ENCODE assay signal across 12 mouse cellular contexts in genomic region chr13:112337146-112337545, GRCm38 (mm10).
"Had no signal": no experiment of that assay in that cellular context is flagged by ENCODE, and none has a peak within 500 bp of the region (broad histone marks: within the 10 kb centered on the region; RNA-seq: fewer than 3 reads in every experiment).

No protein-coding gene starts in this region.

- ATAC-seq: intestine, postnatal 0 days; liver, embryonic 12.5 days; midbrain, embryonic 15.5 days had no signal

- DNase-seq: kidney, adult 2 months; kidney, postnatal 36 days; liver; lung, adult 18-20 months; lung, postnatal 10 days; lung, postnatal 36 days; right cerebral cortex, adult 18-20 months; thymus, adult 2 months; thymus, postnatal 25 days had no signal
